Mouse (Mus musculus) embryonic facial prominence, embryonic 13.5 days (tissue): ENCODE data around the gene Gabbr2. TPM values are rescaled to one million over a fixed set of nuclear protein-coding genes. Genes with fewer than 3 reads are reported as not detected.

Experiments
- ATAC-seq: fragments of 200-750 bp; cut with Nextera tagmentation; 2 replicates; pipeline ENCODE4 v1.8.0; 2017; ENCODE audit warnings: low read depth; ENCODE audit not compliant: insufficient number of reproducible peaks, insufficient read depth, low FRiP score, low TSS enrichment
- H3K27ac ChIP-seq: fragments of 300-500 bp; sonication (generic); 2 replicates; pipeline ENCODE4 v1.5.1; 2015; ENCODE audit warnings: moderate library complexity, mild to moderate bottlenecking, inconsistent platforms
- H3K27me3 ChIP-seq: fragments of 300-500 bp; sonication (generic); 2 replicates; pipeline ENCODE4 v1.6.1; 2015; ENCODE audit warnings: mild to moderate bottlenecking, inconsistent platforms
- H3K36me3 ChIP-seq: fragments of 300-500 bp; sonication (generic); 2 replicates; pipeline ENCODE4 v1.6.1; 2015; ENCODE audit warnings: mild to moderate bottlenecking, inconsistent platforms
- H3K4me1 ChIP-seq: fragments of 300-500 bp; sonication (generic); 2 replicates; pipeline ENCODE4 v1.6.1; 2015; ENCODE audit warnings: inconsistent platforms
- H3K4me2 ChIP-seq: fragments of 300-500 bp; sonication (generic); 2 replicates; pipeline ENCODE4 v1.6.1; 2015; ENCODE audit warnings: moderate library complexity, mild to moderate bottlenecking, inconsistent platforms
- H3K4me3 ChIP-seq: fragments of 300-500 bp; sonication (generic); 2 replicates; pipeline ENCODE4 v1.5.1; 2015; ENCODE audit warnings: mild to moderate bottlenecking, inconsistent platforms
- H3K9ac ChIP-seq: fragments of 300-500 bp; sonication (generic); 2 replicates; pipeline ENCODE4 v1.6.1; 2015; ENCODE audit warnings: mild to moderate bottlenecking, inconsistent platforms
- H3K9me3 ChIP-seq: fragments of 300-500 bp; sonication (generic); 2 replicates; pipeline ENCODE4 v1.6.1; 2016; ENCODE audit warnings: inconsistent platforms
- WGBS: fragments of 180-500 bp; shearing (Covaris S2); methylation state at CpG from one replicate; pipeline ENCODE4 v1.1.7; 2015; ENCODE audit warnings: mixed read lengths; 5-methylcytosine and 5-hydroxymethylcytosine counted together
- polyA plus RNA-seq: library from polyadenylated mRNA; unstranded; fragments of >200 nt; fragmentation: Nextera tagmentation; extraction: Ambion mirVana; gene quantifications from 2 replicates; pipeline ENCODE4 v1.2.1, GENCODE M21; 2015

Gene Gabbr2
- polyA plus RNA-seq, 1 experiment from 2014 or later = 0.20 TPM

DNA sequence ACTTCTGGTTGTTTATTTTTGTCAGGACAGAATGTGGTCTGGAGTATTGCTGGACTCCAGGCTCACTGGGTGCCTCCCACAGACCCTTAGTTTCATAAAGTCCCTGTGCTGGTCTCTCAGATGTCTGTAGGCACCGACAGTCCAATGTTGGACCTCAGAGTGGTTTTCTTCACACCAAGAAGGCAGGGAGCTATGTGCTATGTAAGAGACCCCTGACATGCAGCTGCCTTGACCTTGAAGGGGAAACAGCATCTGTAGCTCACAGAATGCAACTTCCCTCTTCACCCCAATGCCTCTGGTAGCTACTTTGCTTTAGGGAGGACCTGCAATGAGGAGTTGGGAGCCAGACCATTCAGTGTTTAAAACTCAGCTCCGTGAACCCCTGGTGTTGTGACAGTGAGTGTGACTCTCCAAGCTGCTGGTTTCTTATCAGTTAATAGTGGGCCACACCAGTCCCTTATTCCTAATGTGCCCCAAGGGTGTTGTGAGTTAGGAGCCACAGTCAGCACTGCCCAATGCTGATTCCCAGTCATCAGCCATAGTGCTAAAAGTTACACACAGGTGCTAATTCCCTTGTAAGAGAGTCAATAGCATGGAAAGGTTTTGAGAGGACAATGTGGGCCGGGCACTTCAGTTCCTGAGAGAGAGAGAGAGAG, 85.5 kb downstream of the Gabbr2 start:
- WGBS = 83% methylated on average over 3 of the region's 3 CpGs
- Histone ChIP-seq H3K9ac (no peak overlapping the region), H3K27me3 (no peaks in the 10 kb centered on the region), H3K4me3 (no peak overlapping the region), H3K27ac (no peak overlapping the region), H3K4me1 (no peaks in the 10 kb centered on the region), H3K9me3 (peaks cover 3% of the 10 kb centered on the region; the same call in 1 of the 2 replicates), H3K4me2 (no peak overlapping the region), H3K36me3 (no peaks in the 10 kb centered on the region)
- ATAC-seq = no peak

DNA sequence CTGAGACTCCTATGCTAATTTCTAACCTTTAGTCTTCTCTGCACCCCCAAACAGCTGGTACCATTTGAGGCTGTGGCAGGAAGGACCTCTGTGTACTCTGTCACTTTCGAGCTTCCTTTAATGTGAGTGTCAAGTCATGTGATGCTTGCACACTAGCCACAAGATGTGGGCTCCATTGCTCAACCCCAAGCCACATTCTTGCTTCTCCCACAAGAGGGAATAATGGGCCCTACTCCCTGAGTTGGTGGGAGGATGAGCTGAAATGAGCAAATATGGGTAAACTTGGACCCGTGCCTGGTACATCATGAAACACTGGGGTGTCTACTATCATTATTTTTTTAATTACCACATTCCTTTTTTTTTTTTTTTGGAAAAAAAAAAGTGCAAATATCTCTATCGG, 86.5 kb downstream of the Gabbr2 start:
- ATAC-seq = no peak
- peaks cover 3% of the 10 kb centered on the region; the same call in 1 of the 2 replicates for H3K9me3 ChIP-seq
- no peak overlapping the region for H3K9ac ChIP-seq
- H3K36me3 ChIP-seq = no peaks in the 10 kb centered on the region
- WGBS = 77% methylated on average over 3 of the region's 3 CpGs
- no peaks in the 10 kb centered on the region for H3K27me3 ChIP-seq
- no peak overlapping the region for H3K4me3 ChIP-seq
- no peak overlapping the region for H3K27ac ChIP-seq
- no peaks in the 10 kb centered on the region for H3K4me1 ChIP-seq
- no peak overlapping the region for H3K4me2 ChIP-seq

DNA sequence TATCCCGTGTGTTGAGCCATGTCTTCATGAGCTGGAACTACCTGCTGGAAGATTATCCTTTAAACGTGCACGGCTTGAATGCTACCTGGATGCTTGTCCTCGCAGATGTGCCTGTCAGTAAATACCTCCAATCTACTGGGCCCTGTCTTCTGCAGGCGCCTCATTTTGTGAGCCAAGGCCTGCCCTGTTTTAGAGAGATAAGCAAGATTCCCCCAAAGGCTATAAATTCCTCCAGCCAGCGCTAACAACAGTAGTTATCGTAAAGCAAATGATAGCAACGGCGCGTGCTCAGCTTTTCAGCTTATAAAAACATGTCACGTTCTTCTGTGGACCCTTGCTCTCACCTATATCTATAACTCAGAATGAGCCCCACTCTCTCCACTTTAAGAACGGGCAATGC, 87.5 kb downstream of the Gabbr2 start:
- Histone ChIP-seq H3K4me2 (no peak overlapping the region), H3K4me3 (no peak overlapping the region), H3K9me3 (peaks cover 3% of the 10 kb centered on the region; the same call in 1 of the 2 replicates), H3K27me3 (no peaks in the 10 kb centered on the region), H3K27ac (no peak overlapping the region), H3K9ac (no peak overlapping the region), H3K4me1 (no peaks in the 10 kb centered on the region), H3K36me3 (no peaks in the 10 kb centered on the region)
- no peak for ATAC-seq
- 80% methylated on average over 12 of the region's 12 CpGs for WGBS

DNA sequence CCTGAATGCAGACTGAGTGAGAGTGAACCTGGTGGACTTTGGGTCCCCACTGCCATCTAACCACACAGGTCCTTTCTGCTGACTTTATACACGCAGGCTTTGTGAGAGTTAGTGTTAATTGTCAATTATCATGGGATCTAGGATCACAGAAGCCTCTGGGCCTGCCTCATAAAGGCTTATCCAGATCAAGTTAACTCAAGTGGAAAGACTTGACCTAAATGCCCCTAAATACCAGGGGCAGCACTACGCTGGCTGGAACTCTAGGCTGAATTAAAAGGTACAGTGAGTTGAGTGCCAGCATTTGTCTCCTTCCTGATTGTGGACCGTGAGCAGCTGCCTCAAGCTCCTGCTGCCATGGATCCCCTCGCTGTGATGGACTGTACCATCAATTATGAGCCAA, 93.1 kb downstream of the Gabbr2 start:
- H3K27me3 ChIP-seq = no peaks in the 10 kb centered on the region
- peaks cover 4% of the 10 kb centered on the region; the same call in 1 of the 2 replicates for H3K4me1 ChIP-seq
- no peaks in the 10 kb centered on the region for H3K36me3 ChIP-seq
- no peak overlapping the region for H3K27ac ChIP-seq
- H3K9ac ChIP-seq = no peak overlapping the region
- no peak overlapping the region for H3K4me3 ChIP-seq
- no peaks in the 10 kb centered on the region for H3K9me3 ChIP-seq
- WGBS = 51% methylated on average over 4 of the region's 4 CpGs
- ATAC-seq = no peak
- no peak overlapping the region for H3K4me2 ChIP-seq

DNA sequence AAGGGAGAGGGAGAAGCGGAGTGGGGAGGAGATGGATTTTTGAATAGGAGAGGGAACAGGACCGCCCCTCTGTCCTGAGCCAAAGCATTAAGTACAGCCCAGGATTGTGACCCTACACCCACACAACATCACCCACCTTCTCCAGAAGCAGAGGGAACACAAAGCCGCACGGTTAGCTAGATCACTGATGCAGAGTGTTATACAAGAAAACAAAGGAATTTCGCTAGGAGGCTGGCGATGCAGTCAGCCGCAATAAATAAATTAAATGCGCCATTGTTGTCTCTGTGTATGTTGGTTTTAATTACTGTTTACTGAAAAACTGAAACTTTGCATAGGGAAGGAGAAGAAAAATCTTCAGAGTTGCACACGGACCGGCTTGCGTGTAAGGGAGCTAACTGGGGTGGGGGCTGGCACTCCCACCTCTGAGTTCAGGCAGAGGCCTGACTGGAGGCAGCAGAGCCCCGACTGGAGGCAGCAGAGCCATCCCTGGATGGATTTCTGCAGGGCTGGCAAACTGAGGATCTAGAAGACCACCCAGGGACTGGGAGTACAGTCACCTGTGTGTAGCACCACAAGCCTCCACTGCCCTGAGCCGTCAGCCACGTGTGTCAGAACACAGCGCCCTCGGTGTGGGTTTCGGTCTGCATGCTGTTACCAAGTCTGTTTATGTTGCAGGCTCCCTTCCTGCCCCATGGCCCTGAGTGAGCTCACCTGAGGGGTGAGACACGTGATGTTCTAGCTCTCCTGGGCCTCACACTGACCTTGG, 93.9 kb downstream of the Gabbr2 start:
- Histone ChIP-seq H3K27me3 (no peaks in the 10 kb centered on the region), H3K9me3 (no peaks in the 10 kb centered on the region), H3K4me2 (no peak overlapping the region), H3K4me1 (peaks cover 4% of the 10 kb centered on the region; the same call in 1 of the 2 replicates), H3K36me3 (no peaks in the 10 kb centered on the region), H3K27ac (no peak overlapping the region), H3K4me3 (no peak overlapping the region), H3K9ac (no peak overlapping the region)
- ATAC-seq = no peak
- WGBS = 72% methylated on average over 18 of the region's 18 CpGs

DNA sequence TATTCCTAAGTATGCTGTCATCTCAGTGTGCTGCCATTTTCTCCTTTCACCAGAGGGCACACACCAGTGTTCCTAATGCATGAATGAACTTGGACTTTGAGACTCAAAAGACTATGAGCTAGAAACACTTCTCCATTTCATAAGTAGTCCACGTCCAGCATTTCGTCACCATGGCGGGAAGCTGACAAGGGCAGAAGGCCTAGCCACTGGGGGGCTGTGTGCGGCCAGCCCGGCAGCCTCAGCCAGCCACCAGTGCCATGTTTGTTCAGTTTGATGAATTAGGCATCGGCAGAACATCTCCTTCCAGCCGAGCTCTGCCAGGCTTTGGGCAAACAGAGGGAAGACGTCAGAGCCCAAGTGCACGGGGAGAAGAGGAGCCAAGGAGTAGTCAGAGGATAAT, 97.5 kb downstream of the Gabbr2 start:
- H3K4me1 ChIP-seq = peaks cover 4% of the 10 kb centered on the region; the same call in 1 of the 2 replicates
- no peak overlapping the region for H3K4me2 ChIP-seq
- no peak overlapping the region for H3K9ac ChIP-seq
- ATAC-seq = no peak
- no peaks in the 10 kb centered on the region for H3K36me3 ChIP-seq
- H3K27ac ChIP-seq = no peak overlapping the region
- H3K4me3 ChIP-seq = no peak overlapping the region
- 90% methylated on average over 9 of the region's 9 CpGs for WGBS
- no peaks in the 10 kb centered on the region for H3K27me3 ChIP-seq
- H3K9me3 ChIP-seq = no peaks in the 10 kb centered on the region

DNA sequence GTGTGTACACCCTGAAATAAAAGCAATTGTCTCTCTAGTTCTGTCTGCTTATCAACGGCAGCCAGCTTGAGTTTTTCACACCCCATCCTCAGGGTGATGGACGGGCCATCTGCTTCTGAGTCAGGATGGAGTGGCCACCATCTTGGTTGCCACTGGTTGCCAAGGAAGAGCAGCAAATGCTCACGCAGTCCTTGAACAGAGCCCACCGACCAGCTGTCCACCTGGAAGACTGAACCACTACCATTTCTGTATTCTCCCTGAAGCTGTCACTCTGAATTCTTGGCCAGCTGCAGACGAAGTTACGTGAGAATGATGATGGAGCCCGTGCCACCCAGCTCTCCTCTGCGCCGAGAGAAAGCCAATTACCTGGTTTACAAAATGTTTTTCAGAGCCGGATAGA, 102.5 kb downstream of the Gabbr2 start:
- 87% methylated on average over 10 of the region's 10 CpGs for WGBS
- Histone ChIP-seq H3K36me3 (no peaks in the 10 kb centered on the region), H3K4me1 (no peaks in the 10 kb centered on the region), H3K9me3 (no peaks in the 10 kb centered on the region), H3K9ac (no peak overlapping the region), H3K4me2 (no peak overlapping the region), H3K27me3 (no peaks in the 10 kb centered on the region), H3K27ac (no peak overlapping the region), H3K4me3 (no peak overlapping the region)
- no peak for ATAC-seq

DNA sequence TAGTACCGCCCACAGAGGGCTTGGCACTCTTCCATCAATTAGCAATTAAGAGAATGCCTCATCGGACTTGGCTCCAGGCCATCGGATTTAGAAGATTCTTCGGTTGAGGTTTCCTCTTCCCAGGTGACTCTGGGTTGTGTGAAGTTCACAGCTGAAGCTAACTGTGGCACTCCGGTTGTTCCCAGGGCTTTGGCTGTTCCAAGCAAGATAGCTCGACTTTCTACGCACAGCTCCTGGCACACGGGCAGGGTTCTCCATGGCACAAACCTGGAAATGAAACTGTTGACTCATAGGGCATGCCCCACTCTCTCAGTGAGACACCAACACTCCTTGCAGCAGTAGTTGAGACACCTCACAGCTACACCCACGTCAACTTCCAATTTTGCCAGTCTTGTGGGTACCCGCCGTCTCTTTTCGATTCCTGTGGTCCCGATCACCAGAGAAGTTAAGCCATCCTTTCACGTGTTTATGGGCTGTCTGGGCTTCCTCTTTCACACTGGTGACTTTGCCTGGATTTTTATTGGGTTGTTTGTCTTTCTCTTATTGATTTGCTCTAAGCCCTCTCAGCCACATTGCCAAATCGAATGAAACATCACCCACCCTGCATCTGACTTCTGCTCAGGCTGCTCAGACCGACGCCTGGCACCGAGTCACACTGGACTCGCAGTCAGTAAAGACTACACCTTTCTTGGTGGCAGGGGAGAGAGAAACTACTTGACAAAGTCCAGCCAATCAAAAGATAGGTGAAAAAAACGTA, 105.9 kb downstream of the Gabbr2 start:
- no peak overlapping the region for H3K9ac ChIP-seq
- no peaks in the 10 kb centered on the region for H3K9me3 ChIP-seq
- H3K36me3 ChIP-seq = no peaks in the 10 kb centered on the region
- H3K4me1 ChIP-seq = peaks cover 5% of the 10 kb centered on the region; the same call in 1 of the 2 replicates
- no peak overlapping the region for H3K4me3 ChIP-seq
- no peak overlapping the region for H3K27ac ChIP-seq
- no peak for ATAC-seq
- H3K4me2 ChIP-seq = no peak overlapping the region
- H3K27me3 ChIP-seq = no peaks in the 10 kb centered on the region
- WGBS = 86% methylated on average over 20 of the region's 20 CpGs

DNA sequence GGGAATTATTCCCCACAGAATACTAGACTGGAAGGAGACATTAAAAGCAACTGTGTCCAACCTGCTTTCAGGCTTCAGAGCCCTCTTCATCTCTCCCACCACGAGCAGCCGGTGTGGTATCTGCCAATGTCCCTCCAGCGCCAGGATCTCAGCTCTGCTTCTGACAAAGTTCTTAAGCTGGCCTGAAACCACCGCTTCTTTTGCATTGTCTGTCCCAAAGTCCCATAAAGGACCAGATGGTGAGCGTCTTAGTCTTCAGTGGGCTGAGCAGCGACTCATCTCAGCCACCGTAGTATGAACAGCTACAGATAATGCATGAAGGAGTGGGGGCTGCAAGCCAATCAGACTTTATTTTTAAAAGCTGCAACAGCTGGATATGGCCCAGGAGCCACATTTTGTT, 107.5 kb downstream of the Gabbr2 start:
- H3K4me3 ChIP-seq = no peak overlapping the region
- H3K9ac ChIP-seq = no peak overlapping the region
- no peak overlapping the region for H3K27ac ChIP-seq
- H3K9me3 ChIP-seq = no peaks in the 10 kb centered on the region
- H3K27me3 ChIP-seq = no peaks in the 10 kb centered on the region
- no peak for ATAC-seq
- H3K4me1 ChIP-seq = peaks cover 5% of the 10 kb centered on the region; the same call in 1 of the 2 replicates
- 66% methylated on average over 7 of the region's 7 CpGs for WGBS
- no peak overlapping the region for H3K4me2 ChIP-seq
- no peaks in the 10 kb centered on the region for H3K36me3 ChIP-seq

DNA sequence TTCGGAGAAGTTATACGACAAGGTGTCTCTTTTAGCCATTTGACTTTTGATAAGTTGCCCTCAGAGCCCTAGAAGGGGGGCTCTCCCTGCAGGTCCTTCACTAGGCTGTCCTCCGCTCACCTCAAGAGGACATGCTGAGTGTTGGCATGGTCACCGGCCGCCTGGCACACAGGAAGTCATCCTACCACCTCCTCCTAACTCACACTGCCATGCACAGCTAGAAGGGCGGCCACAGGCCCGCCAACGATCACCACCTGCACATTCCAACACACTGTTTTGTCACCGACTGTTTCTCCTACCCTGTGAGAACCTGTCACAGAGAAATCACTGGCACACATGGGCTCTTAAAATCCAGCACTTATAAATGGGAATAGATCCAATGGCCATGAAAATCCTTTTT, 108.1 kb downstream of the Gabbr2 start:
- Histone ChIP-seq H3K27ac (no peak overlapping the region), H3K36me3 (no peaks in the 10 kb centered on the region), H3K4me3 (no peak overlapping the region), H3K4me2 (no peak overlapping the region), H3K4me1 (peaks cover 5% of the 10 kb centered on the region; the same call in 1 of the 2 replicates), H3K9ac (no peak overlapping the region), H3K27me3 (no peaks in the 10 kb centered on the region), H3K9me3 (no peaks in the 10 kb centered on the region)
- no peak for ATAC-seq
- WGBS = 74% methylated on average over 9 of the region's 9 CpGs

DNA sequence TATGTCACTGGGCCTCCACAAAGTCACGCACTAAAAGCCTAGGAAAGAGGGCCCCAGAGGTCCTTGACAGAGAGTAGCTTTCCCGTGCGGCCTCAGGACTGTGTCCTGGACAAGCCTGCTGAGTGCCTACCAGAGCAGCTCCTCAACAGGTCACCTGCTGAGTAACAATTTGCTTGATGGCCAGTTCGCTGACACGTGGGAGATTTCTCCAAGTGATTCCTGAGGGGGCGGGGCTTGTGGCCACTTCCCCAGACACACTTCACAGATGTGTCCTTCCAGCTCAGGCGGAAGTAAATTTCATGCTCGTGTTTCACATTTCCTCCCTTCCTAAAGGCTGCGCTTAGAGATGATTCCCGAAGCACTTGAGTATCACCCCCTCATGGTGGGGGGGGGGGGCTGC, 108.6 kb downstream of the Gabbr2 start:
- ATAC-seq = no peak
- Histone ChIP-seq H3K4me1 (peaks cover 5% of the 10 kb centered on the region; the same call in 1 of the 2 replicates), H3K9ac (no peak overlapping the region), H3K4me2 (no peak overlapping the region), H3K27ac (no peak overlapping the region), H3K4me3 (no peak overlapping the region), H3K36me3 (no peaks in the 10 kb centered on the region), H3K9me3 (no peaks in the 10 kb centered on the region), H3K27me3 (no peaks in the 10 kb centered on the region)
- WGBS = 30% methylated on average over 10 of the region's 10 CpGs
